Mouse (Mus musculus): ENCODE measurements around the gene Rbm48.

- TF ChIP-seq CTCF (IDR thresholded peaks at IDR 0.05; ENCODE audit: control insufficient read depth, insufficient read depth, low read length) (no peak), POLR2A (IDR thresholded peaks at IDR 0.05; ENCODE audit: borderline replicate concordance, control insufficient read depth, low read depth, low read length) (no peak)
These were observed 17.3 kb downstream of the Rbm48 start for GRCm38 (mm10) chr5:3579066-3579465.
